Mouse (Mus musculus): ENCODE data around the gene B4galnt3.
A peak's percentile ranks its signal among the peaks of the same experiment; 100 is the strongest.

The B4galnt3 gene

DNA sequence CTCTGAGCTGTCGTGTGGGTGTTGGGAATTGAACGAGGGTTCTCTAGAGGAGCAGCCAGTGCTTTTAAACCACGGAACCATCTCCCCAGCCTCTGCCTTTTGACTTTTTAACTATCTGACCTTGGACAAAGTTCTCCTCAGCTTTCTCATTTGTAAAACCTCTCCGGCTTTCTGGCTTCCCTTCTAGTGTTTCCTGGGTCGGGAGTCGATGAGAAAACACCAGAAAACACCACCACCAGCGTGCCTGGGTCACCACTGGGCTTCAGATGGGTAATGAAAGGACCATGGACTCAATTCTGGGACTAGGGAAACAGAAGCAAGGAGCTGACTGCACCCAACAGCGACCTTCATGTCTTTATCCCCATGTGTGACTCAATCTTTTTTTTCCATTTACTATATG lies 20.2 kb downstream of the B4galnt3 start:
- DNase-seq, result no peak

DNA sequence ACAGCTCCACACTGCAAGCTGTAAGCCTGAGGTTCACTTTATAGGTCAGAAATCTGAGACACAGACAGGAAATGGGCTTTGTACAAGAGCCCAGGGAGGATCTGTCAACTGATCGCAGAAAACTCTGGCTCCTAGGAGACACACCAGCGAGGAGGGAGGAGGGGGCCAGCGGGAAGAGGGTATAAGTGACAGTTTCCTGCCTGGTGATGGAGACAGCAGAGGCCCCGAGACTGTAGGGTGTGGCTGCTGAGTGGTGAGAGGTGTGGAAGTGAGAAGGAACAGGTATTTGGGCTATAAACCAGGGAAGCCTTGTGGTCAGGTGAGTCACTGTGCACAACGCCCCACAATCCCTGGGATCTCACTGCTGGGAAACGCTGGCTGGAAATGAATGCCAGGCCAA lies 30.2 kb downstream of the B4galnt3 start:
- DNase-seq, result no peak

DNA sequence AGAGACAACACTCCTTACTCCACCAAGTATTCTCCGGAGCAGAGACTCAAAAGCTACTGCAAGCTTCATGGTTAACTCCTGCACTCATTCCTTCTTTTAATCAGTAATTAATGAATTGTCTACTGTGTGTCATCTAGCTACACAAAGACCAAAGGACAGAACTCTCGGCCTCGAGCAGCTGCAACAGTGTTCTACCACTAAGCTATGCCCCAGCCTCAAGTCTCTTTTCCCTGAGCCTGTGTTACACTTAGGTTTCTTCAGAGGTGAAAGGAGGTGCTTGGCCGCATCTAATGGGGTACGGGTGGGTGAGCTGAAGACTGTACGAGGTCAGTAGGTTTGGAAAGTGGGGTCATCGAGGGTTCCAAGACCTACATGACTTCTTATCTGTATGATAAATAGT lies 30.8 kb downstream of the B4galnt3 start:
- no peak for DNase-seq

DNA sequence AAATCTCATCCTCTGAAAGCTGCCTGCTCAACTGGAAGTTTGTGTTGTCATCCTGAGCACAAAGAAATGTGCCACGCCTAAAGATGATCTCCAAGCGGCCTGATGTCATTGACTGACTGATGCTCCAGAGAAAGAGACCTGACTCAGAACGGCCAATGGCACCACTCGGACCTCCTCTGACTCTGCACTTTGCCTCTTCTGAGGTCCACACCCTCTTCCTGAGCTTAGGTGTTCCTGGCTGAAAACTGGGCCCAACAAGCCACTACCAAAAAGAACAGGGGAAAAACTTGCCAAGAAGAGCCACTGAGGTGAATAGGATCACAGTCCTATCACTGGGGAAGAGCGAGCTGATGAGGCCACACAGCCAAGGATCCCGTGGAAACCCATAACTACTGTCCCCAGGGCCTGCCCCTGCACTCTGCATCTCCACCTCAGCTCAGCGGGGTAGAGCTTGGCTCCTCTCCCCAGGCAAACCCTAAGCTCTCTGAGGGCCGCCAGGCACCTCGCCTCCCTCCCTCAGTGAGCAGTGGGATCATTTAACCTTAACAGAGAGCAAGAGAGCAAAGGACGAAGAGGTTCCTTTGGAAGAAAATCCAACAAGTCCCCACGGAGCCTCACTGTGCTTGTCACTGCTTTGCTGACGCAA lies 31.4 kb downstream of the B4galnt3 start:
- no peak for DNase-seq

DNA sequence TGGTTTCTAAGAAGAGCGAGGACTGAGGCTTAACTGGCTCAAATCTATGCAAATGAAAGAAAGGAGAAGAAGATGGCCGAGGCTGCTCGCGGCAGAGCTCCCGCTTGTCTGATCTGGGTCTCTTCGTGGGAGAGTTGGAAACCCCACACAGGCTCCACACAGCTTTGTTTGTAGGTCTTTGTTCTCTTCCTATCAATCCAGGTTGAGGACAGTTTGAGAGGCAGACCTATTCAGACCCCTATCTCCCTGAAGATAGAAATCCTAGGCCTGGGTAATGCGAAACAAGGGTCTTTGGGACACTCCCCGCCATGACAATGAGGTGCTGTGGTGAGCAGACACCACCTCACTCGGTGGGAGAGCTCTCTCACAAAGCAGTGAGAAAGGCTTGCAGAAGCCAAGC lies 34.9 kb downstream of the B4galnt3 start:
- DNase-seq, result no peak

DNA sequence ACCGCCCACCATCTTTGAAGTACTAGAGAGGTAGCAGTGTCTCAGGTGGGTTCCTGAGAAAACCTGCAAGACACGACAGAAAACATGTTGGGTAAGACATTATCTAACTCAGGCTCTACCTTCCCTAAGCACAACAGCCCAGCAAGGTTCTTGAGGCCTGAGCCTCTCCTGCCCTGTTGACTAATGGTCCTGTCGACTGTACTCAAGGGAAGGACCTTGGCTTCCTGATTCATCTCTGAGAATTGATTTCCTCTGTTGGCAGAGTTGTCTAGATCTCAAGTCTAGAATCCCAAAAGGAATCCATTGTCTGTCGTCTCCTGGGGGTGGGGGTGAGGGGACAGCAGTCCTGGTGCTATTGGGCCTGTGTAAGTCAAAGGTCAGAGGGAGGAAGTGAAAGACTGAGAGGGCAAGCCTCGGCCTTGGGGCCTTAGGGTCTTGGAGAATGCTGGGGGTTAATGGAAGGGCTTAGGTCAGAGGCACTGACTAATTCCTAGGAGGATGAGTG lies 37.9 kb downstream of the B4galnt3 start:
- DNase-seq, result no peak

DNA sequence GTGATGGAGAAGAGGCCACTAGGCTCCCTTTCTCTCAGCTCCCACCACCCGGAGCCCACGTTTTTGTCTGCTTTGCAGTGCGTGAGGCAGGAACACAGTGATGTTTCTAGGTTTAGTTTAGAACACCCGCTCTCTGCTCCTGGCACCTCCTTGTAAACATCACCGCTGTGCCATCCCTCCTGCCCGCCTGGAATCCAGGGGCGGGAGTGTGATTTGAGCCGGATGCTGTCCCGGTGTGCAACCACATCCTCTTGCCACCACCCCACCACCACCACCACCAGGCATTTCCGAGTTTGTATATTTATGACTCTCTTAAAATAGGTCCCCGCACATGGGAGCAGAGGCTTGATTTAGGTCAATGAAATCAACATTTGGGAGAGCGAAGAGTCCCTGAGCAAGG lies 38.7 kb downstream of the B4galnt3 start:
- no peak for DNase-seq

DNA sequence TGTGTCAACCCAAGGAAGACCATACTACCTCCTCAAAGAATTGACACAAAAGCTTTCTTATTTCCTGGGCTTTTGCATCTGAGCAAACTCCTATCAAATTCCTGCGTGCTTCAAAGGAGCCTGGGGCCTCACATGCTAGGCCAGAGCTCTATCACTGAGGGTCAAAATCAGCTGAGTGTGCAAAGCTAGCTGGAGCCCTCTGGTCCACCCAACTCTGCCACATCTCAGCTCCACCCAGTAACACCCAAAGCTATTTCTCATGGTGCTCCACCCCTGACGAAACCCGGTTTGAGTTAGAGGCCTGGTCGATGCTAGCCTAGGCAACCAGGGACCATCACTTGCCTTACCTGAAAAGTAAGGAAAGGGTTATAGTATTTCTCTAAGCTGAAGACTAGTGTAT lies 39.2 kb downstream of the B4galnt3 start:
- no peak for DNase-seq

DNA sequence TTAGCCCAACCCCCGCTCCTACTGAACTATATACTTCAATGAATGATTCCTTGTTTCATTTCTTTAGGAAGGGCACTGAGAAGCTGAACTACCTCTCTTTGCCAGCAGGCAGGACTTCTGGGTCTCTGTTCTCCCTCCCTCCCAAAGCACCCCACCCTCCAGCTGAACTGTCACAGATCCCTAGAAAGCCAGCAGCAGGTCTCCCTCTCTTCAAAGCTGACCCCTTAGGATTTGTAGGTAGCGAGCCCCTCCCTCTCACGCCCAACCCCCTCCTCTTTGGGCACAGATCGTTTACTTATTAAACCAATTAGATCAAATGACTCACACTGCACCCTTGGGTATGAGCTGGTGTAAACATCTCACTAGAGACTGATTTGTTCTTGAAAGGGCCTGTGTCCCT lies 39.7 kb downstream of the B4galnt3 start:
- no peak for DNase-seq

DNA sequence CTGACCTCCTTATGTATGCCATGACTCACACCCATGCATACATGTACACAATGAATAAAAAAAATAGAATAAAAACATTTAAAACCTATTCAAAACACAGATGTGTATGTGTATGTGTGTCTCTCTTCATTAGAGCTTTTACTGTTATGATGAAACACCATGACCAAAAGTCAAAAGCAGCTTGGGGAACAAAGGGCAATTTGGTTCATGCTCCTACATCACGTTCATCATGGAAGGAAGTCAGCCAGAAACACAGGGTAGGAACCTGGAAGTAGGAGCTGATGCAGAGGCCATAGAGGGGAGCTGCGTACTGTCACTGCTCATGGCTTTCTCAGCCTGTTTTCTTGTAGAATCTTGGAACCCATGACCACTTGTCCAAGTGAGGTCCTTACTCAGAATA lies 41.6 kb downstream of the B4galnt3 start:
- DNase-seq, result no peak

DNA sequence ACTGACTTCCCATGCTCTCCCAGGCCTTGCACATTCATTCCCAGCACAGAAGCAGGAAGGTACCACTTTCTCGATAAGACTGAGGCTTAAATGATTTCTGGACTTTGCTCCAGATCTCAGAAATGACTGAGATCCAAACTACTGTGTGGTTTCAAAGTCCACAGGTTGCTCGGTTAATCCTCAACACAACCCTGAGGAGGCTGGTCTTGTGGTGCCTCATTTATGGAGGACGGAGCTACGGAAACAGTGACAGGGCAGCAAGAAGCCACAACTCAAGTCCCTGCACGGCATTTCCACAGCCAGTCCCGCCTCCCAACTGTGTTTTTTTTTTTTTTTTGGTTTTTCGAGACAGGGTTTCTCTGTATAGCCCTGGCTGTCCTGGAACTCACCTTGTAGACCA lies 43.3 kb downstream of the B4galnt3 start:
- DNase-seq, result no peak

DNA sequence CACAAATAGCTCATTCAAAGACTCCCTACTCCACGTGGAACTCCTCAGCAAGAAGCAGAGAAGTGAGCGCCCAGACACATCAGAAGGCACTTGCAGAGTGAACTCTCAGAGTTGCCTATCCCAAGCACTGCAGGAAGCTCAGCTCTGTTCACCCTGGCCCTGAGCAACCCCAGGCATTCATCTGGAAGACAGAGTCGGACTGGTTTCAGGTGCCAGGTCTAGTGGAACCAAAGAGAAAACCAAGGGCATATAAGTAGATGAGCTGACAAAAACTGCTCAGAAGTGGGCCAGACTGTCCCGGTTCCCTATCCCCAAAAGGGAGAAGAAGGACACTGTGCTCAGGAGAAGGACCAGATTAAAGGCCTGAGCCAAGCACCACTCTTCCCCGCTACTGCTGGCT lies 44.5 kb downstream of the B4galnt3 start:
- DNase-seq, result no peak

DNA sequence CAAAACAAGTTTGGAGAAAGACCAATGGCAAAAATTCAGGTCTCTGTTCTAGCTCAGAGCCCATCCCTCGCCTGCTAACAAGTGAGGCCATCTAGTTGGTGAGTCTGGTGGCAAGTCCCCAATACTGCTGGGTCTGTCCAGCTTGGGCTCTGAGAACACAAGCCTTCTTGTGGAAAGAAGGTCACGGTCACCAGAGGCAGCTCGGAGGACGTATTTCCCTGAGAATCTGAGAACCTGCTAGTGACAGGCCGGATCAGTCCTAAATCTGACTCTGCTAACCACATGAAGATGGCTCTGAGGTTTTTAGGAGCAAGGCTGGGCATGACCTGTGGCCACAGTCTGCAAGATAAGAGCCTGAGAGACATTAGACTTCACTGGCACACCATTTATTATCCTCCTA lies 47.7 kb downstream of the B4galnt3 start:
- DNase-seq, result no peak

DNA sequence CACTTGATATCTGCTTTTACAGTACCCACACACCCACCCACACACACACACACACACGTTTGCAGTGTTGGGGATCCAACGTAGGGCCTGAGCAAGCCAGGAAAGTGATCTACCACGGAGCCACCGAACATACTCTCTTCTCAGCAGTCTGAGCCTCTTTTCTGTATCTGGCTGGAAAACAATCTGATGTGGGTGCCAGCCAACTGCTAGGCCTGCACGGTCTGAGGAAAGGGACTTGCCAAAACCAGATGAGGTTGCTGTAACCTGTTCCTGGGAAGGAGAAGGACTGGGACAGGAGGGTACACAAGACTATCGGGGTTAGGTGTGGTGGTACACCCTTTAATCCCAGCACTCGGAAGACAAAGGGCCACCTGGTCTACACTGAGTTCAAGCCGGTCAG lies 51.1 kb downstream of the B4galnt3 start:
- DNase-seq, result no peak

DNA sequence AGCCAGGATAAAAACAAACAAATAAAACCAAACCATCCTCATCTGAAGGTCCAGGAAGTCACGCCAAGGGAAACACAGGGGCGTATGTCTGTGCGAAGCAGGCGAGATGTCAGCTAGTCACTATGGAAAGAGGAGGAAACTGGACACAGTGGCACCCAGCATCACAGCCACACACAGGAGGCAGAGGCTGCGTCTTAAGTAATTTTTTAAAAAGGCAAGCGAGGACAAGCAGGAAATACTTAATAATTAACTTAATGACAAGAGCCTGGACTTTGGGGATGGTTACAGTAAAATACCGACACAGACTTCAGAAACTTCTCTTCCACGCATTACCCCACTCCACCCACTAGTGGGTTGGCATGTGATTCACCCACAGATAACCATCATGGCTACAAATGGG lies 51.8 kb downstream of the B4galnt3 start:
- no peak for DNase-seq

DNA sequence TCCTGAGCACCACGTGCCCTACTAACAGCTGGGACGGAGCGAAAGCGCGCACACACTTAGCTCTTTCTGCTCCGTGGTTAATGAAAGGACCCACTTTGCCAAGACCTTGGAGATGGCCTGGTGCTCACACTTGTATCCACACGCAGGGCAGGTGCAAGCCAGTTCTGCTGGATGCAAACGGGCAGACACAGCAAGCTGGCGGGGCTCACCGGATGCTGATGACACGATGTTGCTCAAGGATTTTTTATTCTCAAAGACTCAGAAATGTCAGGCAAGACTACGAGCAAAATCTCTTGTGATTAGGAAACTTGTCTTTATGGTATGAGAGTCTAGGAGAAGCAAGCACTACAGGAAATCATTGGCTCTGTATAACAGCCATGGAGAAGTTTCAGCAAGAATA lies 52.9 kb downstream of the B4galnt3 start:
- DNase-seq, result no peak

DNA sequence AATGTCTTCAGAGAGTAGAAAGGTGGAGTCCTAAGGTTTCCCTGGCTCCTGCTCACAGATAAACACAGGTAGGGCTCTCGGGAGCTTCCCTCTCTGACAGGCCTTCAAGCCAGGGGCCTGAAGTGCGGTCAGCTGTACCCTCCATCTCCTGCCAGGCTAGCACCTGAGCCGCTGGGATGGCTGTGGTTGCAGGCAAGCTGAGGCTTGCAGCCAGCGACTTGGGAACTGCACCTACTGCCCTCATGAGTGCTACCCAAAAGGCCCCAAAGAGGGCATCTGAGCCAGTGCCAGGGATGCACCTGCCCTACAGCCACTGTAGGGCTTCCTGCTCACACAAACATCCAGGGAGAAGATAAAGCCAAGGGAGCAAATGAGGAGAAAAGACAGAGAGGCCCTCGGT lies 53.9 kb downstream of the B4galnt3 start:
- DNase-seq, result no peak

DNA sequence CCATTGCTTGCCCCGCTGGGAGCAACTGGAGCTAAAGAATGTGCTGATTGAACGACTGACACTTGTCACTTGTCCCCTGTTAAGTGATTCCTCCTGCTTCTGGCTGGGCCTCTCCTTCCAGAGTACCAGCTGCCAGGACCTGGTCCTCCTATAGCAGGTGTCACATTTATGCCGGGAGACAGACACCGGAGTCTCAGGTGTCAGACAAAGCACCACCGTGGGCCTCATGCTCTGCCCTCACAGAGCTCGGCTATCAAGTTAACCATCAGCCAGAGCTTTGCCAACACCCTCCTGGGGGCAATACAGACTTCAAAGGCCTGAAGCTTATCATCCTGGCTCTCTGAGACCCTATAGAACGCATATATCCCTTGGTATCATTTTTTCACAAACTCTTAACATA lies 58.5 kb downstream of the B4galnt3 start:
- no peak for DNase-seq

DNA sequence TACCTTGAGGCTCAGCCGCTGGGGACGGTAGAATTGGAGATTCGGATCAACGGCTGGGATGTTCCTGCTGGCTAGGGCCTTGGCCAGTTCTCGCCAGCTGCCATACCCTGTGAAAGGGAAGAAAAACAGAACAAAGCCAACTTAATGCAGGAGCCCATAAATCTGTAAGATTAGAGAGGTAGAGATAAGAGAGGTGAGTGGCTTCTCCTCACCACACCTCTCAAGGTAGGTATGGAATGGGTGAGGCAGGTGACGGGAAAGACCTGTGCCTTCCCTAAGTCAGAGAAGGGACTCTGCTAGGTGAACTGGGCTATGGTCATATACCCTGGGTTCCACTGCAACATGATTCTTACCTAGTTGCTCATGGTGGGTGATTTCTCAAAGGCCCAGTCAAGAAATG lies 61.5 kb downstream of the B4galnt3 start:
- no peak for DNase-seq

DNA sequence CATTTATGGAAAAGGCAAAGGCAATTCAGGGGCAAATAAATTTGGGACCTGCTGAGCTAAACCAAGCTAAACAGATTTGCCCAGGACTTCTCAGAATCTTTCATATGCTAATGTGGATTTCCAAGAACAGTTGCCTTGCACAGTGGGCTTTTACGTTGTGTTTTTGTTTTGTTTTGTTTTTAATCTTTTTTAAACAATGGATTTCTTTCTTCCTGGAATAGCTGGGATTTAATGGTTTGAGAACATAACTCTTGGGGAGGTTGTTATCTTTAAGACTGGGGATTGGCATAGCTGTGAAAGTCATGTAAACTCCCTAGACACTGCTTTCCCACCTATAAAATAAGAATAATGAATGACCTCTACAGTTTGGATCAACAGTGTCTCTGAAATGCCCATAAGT lies 63.9 kb downstream of the B4galnt3 start:
- DNase-seq, result no peak

DNA sequence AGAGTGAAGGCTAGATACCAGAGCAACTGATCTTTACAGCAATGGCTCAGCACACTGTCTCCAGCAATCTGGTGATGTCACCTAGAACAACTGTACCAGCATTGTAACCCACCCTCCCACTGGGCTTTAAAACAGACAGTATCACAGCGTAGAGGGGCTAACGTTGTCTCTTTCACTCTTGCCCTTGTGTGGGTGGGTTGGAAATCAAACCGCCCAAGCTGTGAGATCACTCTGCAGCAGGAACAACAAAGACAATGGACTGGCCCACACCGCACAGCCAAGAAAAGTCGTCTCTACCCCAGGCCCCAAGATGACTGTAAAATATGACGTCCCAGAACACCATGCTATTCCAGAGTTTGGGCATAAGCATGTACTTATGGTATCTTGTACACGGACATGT lies 64.6 kb downstream of the B4galnt3 start:
- DNase-seq, result no peak

DNA sequence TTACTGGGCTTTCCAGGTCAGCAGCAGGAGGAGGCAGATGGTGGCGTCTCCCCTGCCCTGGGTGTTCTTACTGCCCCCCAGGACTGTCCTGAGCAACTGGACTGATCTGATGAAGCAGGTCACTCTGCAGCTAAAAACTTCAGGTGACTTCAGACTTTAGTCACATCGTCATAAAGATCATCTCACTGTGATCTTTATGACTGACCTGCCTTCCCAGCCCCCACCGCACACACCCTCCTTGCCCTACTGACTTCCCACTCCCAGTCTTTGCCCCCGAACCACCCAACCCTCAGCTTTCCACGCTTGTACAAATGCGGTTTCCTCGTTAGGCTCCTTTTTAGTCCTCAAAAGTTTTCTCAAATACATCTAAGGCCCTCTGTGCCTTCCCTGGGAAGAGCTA lies 67.3 kb downstream of the B4galnt3 start:
- DNase-seq, result no peak

DNA sequence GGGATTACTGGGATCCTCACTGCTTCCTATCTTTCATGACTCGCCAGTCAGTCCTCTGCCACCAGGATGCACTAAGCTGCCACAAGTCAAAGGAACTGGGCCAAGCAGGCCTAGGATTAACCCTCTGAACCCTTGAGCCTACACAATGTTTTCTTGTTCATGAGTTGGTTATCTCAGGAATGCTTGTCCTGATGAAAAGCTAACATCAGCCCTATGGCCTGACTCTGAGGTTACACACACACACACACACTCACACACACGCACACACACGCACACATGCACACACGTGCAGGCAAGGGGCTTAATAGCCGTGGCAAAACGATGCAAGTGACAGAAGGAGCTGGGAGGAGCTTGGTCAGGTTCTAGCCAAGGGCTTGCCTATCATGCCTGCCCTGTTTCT lies 69.0 kb downstream of the B4galnt3 start:
- peak; percentile 12 for DNase-seq

DNA sequence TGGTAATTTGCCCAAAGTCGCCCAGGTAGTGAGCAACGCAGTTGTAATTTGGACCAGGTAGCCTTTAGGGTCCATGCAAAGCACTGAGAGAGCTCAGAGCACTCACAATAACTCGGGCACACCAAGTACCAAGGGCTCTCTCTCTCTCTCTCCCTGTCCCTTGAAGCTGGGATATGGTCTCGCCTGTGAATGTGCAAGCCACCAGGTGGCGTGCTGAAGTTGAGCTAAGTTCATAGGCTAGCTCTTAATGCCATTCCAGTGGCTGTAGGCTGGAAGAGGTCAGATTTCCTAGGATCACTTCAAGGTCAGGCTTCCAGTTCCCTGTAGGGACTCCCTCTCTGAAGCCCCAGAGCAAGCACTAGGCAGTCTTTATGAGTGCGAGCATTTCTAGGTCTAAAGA lies 71.7 kb downstream of the B4galnt3 start:
- DNase-seq, result peak; percentile 81

DNA sequence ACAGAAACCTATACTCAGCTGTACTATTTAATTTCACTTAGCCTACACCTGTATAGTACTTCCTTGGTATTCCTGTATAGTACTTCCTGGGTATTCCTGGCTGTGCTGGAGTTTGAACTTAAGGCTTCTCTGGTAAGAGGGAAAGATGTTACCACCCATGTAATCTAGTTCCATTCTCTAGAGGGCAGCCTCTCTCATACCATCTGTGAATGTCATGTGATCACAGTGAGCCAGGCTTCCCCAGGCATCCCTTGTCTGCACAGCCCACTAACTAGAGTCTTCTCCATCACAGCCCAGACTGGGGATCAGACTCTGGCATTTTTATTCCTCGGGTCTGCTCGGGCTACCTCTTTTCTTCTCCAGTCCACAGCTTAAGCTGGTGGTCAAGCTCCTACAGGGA lies 75.1 kb downstream of the B4galnt3 start:
- DNase-seq, result no peak

DNA sequence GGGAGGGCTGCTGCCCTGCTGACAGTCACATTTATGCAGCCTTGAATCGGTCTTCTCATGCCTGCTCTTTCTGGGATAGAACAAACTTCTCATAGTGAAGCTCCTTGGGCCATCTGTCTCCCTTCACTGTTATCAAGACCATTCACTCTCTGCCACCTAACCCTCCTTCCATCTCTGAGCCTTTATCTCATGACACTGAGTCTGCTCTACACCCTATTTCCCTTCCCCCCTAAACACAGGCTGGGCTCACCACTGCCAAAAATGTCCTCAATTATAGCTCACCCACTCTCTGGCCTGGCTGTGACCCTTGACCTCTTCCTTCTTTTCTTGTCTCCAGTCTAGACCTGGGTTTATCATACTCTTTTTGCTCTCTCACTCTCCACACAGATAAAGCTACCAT lies 77.7 kb downstream of the B4galnt3 start:
- no peak for DNase-seq

Data from embryo, embryonic 11 days (tissue).